Mouse (Mus musculus) myocyte (in vitro differentiated cells): Measurements from ENCODE around the gene Pagr1b. TPM values are rescaled to one million over a fixed set of nuclear protein-coding genes. Genes with fewer than 3 reads are reported as not detected.

Experiments used
- H3K27me3 ChIP-seq: one replicate; pipeline ENCODE4 v1.6.1; 2011; ENCODE audit not compliant: control insufficient read depth, insufficient read depth, insufficient read length
- H3K36me3 ChIP-seq: one replicate; pipeline ENCODE4 v1.6.1; 2011; ENCODE audit not compliant: control insufficient read depth, insufficient read depth
- H3K4me2 ChIP-seq: one replicate; pipeline ENCODE4 v1.6.1; 2011; ENCODE audit warnings: low read depth, control low read depth
- H3K4me3 ChIP-seq: one replicate; pipeline ENCODE4 v1.5.1; 2011; ENCODE audit warnings: mild to moderate bottlenecking, control low read depth, moderate library complexity
- H3K79me2 ChIP-seq: one replicate; pipeline ENCODE4 v1.6.1; 2011; ENCODE audit not compliant: control insufficient read depth, insufficient read depth
- H3ac ChIP-seq: one replicate; pipeline ENCODE4 v1.6.1; 2011; ENCODE audit not compliant: control insufficient read depth, insufficient read length
- CEBPB ChIP-seq: IDR thresholded peaks from 2 replicates; pipeline ENCODE4 v1.6.1; 2011; ENCODE audit warnings: mild to moderate bottlenecking, moderate library complexity; ENCODE audit not compliant: poor library complexity, insufficient read depth, severe bottlenecking
- E2F4 ChIP-seq: IDR thresholded peaks from one replicate; pipeline ENCODE4 v1.6.1; 2011; ENCODE audit warnings: mild to moderate bottlenecking, control low read depth, moderate library complexity; ENCODE audit not compliant: insufficient read depth
- MAX ChIP-seq: IDR thresholded peaks from one replicate; pipeline ENCODE4 v1.6.1; 2011; ENCODE audit warnings: low read depth, mild to moderate bottlenecking, control low read depth
- MYOD1 ChIP-seq, 3 experiments: IDR thresholded peaks; one replicate each; pipeline ENCODE4 v1.6.1; 2011; ENCODE audit warnings: control low read depth in 2 of 3, low read depth in 2 of 3, mild to moderate bottlenecking in 2 of 3, moderate library complexity in 1 of 3; ENCODE audit not compliant: insufficient read length in 2 of 3, control insufficient read depth in 1 of 3
- MYOG ChIP-seq, 3 experiments: IDR thresholded peaks; one replicate each; pipeline ENCODE4 v1.6.1; 2011; ENCODE audit warnings: control low read depth in 2 of 3, low read depth in 2 of 3, mild to moderate bottlenecking in 2 of 3; ENCODE audit not compliant: insufficient read length in 2 of 3, control insufficient read depth in 1 of 3, insufficient read depth in 1 of 3
- POLR2A ChIP-seq: IDR thresholded peaks from one replicate; pipeline ENCODE4 v1.6.1; 2011; ENCODE audit warnings: low read depth, mild to moderate bottlenecking, control low read depth, moderate library complexity; ENCODE audit not compliant: insufficient read length
- POLR2AphosphoS2 ChIP-seq: IDR thresholded peaks from one replicate; pipeline ENCODE4 v1.6.1; 2011; ENCODE audit warnings: low read depth, control low read depth; ENCODE audit not compliant: insufficient read length
- REST ChIP-seq: IDR thresholded peaks from one replicate; pipeline ENCODE4 v1.6.1; 2011; ENCODE audit warnings: mild to moderate bottlenecking, control low read depth, moderate library complexity; ENCODE audit not compliant: insufficient read depth, insufficient read length
- SRF ChIP-seq: IDR thresholded peaks from one replicate; pipeline ENCODE4 v1.6.1; 2011; ENCODE audit warnings: low read depth; ENCODE audit not compliant: control insufficient read depth, insufficient read length
- TCF12 ChIP-seq: IDR thresholded peaks from one replicate; pipeline ENCODE4 v1.6.1; 2011; ENCODE audit warnings: mild to moderate bottlenecking, control low read depth; ENCODE audit not compliant: poor library complexity, insufficient read depth, severe bottlenecking
- TCF3 ChIP-seq: IDR thresholded peaks from one replicate; pipeline ENCODE4 v1.6.1; 2011; ENCODE audit warnings: low read depth, control low read depth; ENCODE audit not compliant: insufficient read length
- USF1 ChIP-seq: IDR thresholded peaks from one replicate; pipeline ENCODE4 v1.6.1; 2011; ENCODE audit warnings: low read depth, mild to moderate bottlenecking, control low read depth, moderate library complexity
- polyA plus RNA-seq: library from polyadenylated mRNA; unstranded; fragments of >200 nt; fragmentation: generic; extraction: Trizol; gene quantifications from one replicate; pipeline ENCODE4 v1.2.1, GENCODE M21; 2012; ENCODE audit warnings: missing spikeins

Pagr1b gene
- polyA plus RNA-seq, 1 experiment = 0.95 TPM

GRCm38 (mm10) chr7:127018416-127019305 lies 2.4 kb upstream of the Pagr1b start:
- TF ChIP-seq MYOG (IDR thresholded peaks at IDR 0.05; ENCODE audit: control insufficient read depth in 1 of 3, insufficient read depth in 1 of 3, insufficient read length in 2 of 3, low read depth in 2 of 3) = no peak
- TF ChIP-seq E2F4 = no peak
- no peak for TF ChIP-seq POLR2AphosphoS2
- no peak for TF ChIP-seq TCF12
- TF ChIP-seq TCF3 = no peak
- no peak for TF ChIP-seq REST
- no peak for TF ChIP-seq MAX
- no peak for TF ChIP-seq USF1
- TF ChIP-seq POLR2A = no peak
- no peak for TF ChIP-seq CEBPB
- no peak for TF ChIP-seq SRF
- no peak for TF ChIP-seq MYOD1 (IDR thresholded peaks at IDR 0.05; ENCODE audit: control insufficient read depth in 1 of 3, insufficient read length in 2 of 3, low read depth in 2 of 3)
- H3ac ChIP-seq = no peak overlapping the region
- no peaks in the 10 kb centered on the region for H3K36me3 ChIP-seq
- peaks cover 20% of the 10 kb centered on the region for H3K79me2 ChIP-seq
- no peak overlapping the region for H3K4me3 ChIP-seq
- H3K27me3 ChIP-seq = no peaks in the 10 kb centered on the region
- H3K4me2 ChIP-seq = no peak overlapping the region

GRCm38 (mm10) chr7:127017950-127018345 lies 1.7 kb upstream of the Pagr1b start:
- H3K4me3 ChIP-seq = no peak overlapping the region
- H3K4me2 ChIP-seq = no peak overlapping the region
- H3K79me2 ChIP-seq = peaks cover 26% of the 10 kb centered on the region
- H3K27me3 ChIP-seq = no peaks in the 10 kb centered on the region
- no peaks in the 10 kb centered on the region for H3K36me3 ChIP-seq
- TF ChIP-seq CEBPB (no peak), POLR2A (no peak), SRF (no peak), REST (no peak), MYOD1 (IDR thresholded peaks at IDR 0.05; ENCODE audit: control insufficient read depth in 1 of 3, insufficient read length in 2 of 3, low read depth in 2 of 3) (no peak), USF1 (no peak), TCF3 (no peak), TCF12 (no peak)
- H3ac ChIP-seq = no peak overlapping the region

GRCm38 (mm10) chr7:127016971-127017949 lies 976 bp upstream of the Pagr1b start, which contains the start of gene Pagr1a:
Gene Pagr1a, minus strand, starts transcription at chr7:127017352.
- peak within 1 kb of the TSS; percentile 81 for H3K4me3 ChIP-seq
- H3ac ChIP-seq = peak within 1 kb of the TSS; percentile 51
- no peaks in the 10 kb centered on the region for H3K36me3 ChIP-seq
- H3K27me3 ChIP-seq = no peaks in the 10 kb centered on the region
- H3K79me2 ChIP-seq = peaks cover 31% of the 10 kb centered on the region
- peak within 1 kb of the TSS; percentile 77 for H3K4me2 ChIP-seq
- TF ChIP-seq MYOD1 (IDR thresholded peaks at IDR 0.05; ENCODE audit: control insufficient read depth in 1 of 3, insufficient read length in 2 of 3, low read depth in 2 of 3) = peak in 2 of 3 experiments; percentile 49 to 65
- no peak for TF ChIP-seq CEBPB
- TF ChIP-seq MYOG (IDR thresholded peaks at IDR 0.05; ENCODE audit: control insufficient read depth in 1 of 3, insufficient read depth in 1 of 3, insufficient read length in 2 of 3, low read depth in 2 of 3) = peak; percentile 25 to 72 (median 26)
- no peak for TF ChIP-seq TCF12
- TF ChIP-seq MAX = no peak
- no peak for TF ChIP-seq TCF3
- TF ChIP-seq SRF = no peak
- no peak for TF ChIP-seq USF1
- TF ChIP-seq E2F4 = peak; percentile 57
- TF ChIP-seq REST = no peak
- TF ChIP-seq POLR2A = peak; percentile 48
- peak; percentile 65 for TF ChIP-seq POLR2AphosphoS2

- Histone ChIP-seq H3ac (peak overlapping the region; percentile 51), H3K79me2 (peaks cover 34% of the 10 kb centered on the region), H3K4me2 (peak overlapping the region; percentile 77), H3K36me3 (no peaks in the 10 kb centered on the region), H3K4me3 (peak overlapping the region; percentile 81), H3K27me3 (no peaks in the 10 kb centered on the region)
- TF ChIP-seq TCF12 (no peak), SRF (no peak), POLR2A (peak; percentile 81), MYOG (IDR thresholded peaks at IDR 0.05; ENCODE audit: control insufficient read depth in 1 of 3, insufficient read depth in 1 of 3, insufficient read length in 2 of 3, low read depth in 2 of 3) (no peak), USF1 (no peak), POLR2AphosphoS2 (peak; percentile 88)
Observed at GRCm38 (mm10) chr7:127016486-127016938, 228 bp upstream of the Pagr1b start.
